Mouse (Mus musculus) adrenal gland, adult 2 months (tissue): ENCODE results near the gene Chst11. TPM values are rescaled to one million over a fixed set of nuclear protein-coding genes. Genes with fewer than 3 reads are reported as not detected.

Experiments used
- DNase-seq: peaks from one replicate; pipeline ENCODE4 v3.0.0; 2021
- long read RNA-seq: library from polyadenylated mRNA; stranded (forward); transcript quantifications from one replicate; pipeline ENCODE4 v2.0.0, GENCODE M21; 2021
- polyA plus RNA-seq: library from polyadenylated mRNA; depleted of rRNA; stranded (reverse); fragments of >200 nt; gene quantifications from 2 replicates; pipeline ENCODE4 v1.2.3, GENCODE M21; 2012; rRNA removed
- total RNA-seq, 2 experiments: library from RNA; stranded (reverse); gene quantifications; 2 replicates each; pipeline ENCODE4 v1.2.3; 2021

Chst11 gene
- 10 to 100 TPM; 40.3 to 70.3 TPM for total RNA-seq
- 35.2 and 40.2 TPM in 2 replicates for polyA plus RNA-seq
- long read RNA-seq, partial matches to known transcripts, result 0 of 12 reads
- long read RNA-seq, other reads (novel, unspliced or antisense), result 12 of 12 reads

DNA sequence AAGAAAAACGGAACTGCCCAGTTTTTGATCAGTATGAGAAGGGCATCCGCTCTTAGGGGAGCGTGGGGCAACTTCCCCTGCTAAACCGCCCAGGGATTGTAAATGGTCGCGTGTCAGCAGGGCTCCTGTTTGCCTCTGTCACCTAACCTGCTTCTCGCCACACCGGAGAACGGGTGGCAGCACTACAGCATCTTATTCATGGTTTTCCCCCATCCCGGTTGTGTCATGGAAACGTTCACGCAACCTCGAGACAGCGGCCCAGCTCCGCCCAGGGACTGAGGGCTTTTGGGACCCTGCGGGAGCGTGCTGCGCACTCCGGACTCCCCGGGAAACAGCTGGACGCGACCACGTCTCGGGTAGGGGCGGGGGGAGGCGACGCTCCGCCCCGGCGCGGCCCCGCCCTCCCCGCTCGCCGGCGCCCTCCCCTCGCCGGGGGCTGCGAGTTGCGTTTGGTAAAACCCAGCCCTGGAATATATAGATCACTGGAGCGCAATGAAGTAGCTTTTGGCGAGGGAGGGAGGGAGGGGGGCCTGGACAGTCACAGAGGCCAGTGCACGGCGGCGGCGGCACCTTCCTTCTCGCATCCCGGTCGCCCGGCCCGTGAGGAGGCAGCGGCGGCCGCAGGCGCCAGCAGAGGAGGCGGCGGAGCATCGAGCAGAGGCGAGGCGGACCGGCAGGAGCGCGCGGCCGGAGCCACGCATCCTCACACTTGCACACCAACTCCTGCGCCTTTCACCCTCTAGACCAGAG, at the start of gene Chst11:
Chst11 (plus strand) TSS at position 549 of the 750 bp plus-strand sequence.
- DNase-seq, result peak; percentile 93

DNA sequence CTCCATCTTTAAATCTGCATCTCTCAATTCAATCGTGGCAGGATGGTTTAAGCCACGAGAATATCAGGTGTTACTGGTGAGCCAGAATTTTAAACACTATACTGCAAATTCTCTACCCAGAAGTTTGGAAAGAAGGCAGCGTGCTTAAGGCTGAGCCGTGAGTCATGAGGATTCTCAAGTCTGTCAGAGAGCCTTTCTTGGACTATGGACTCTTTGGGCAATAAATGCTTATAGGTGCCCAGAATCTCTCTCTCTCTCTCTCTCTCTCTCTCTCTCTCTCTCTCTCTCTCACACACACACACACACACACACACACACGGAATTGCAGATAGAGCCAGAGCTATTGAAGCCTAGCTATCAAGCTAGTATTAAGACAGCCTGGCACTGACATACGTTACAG, 49.5 kb upstream of the Chst11 start:
- DNase-seq, result no peak

DNA sequence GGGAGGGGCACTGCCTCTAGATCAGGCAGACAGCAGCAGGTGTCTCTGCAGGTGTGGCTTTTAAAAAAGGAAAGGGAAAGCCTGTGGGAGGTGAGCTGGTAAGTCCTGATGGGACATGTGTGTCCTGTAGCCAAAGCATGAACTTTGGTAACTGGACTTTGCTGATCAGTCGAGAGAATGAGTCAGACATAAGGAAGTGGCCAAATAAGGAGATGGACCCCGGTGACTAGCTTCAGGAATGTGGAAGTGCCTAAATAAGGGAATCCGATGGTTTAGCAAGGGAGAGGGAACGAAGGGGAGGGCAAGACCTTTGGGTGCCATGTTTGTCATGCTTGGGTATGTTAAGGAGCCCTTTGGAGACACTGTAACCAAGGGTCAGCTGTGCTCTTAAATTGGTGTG, 31.9 kb upstream of the Chst11 start:
- no peak for DNase-seq

DNA sequence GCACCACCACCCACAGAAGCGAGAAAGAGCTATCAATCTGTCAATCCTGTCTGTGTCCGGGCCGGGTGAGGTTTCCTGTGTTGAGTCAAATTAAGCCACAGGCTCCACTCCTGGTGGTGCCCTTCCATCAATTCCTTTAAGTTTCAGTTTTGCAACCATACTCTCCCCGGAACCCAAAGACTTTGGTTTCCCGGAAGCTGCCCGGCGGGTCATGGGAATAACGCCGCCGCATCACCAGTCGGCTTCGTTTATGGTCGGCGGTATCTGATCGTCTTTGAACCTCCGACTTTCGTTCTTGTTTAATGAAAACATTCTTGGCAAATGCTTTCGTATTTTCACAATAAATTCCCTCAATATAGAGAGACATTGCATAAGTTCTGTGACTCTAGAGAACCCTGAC, 30.2 kb upstream of the Chst11 start:
- peak; percentile 29 for DNase-seq

DNA sequence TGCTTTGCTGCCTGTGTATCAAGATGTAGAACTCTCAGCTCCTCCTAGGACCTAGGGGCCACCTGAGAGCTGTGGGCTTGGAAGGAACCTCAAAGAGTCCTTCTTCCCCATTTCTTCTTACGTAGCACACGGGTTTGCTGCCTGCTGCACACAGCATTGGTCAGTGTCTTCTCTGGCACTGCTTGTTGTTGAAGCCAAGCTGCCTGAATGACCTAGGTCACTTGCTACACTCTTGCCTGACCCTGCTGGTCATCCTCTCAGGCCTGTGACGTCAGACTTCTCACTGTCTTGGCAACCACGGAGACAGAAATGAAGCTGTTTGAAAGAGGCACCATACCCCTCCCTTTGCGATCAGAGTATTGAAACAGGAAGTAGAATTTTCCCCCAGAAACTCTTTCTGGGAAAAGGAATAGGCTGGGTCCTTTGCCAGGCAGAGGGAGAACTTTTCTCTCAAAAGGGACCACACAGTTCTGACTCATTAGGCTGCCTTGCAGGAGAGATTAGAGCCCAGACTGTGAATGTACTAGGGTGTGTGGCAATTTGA, 27.0 kb upstream of the Chst11 start:
- DNase-seq, result peak; percentile 53

DNA sequence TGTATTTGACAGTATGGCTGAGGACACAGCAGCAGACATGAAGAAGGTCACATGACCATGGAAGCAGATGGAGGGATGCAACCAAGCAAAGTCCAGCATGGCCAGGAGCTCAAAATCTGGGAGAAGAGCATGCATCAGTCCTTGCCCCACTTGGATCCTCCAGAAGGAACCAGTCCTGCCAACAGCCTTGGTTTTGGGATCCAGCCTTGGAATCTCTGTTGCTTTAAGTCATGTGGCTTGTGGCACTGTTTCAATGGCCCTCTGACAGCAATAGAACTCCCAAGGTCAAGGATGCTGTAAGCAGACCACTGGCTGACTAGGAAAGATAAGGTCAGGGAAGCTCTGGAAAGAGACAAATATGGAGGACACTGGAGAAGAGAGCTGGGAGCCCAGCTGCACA, 26.0 kb upstream of the Chst11 start:
- peak; percentile 77 for DNase-seq

DNA sequence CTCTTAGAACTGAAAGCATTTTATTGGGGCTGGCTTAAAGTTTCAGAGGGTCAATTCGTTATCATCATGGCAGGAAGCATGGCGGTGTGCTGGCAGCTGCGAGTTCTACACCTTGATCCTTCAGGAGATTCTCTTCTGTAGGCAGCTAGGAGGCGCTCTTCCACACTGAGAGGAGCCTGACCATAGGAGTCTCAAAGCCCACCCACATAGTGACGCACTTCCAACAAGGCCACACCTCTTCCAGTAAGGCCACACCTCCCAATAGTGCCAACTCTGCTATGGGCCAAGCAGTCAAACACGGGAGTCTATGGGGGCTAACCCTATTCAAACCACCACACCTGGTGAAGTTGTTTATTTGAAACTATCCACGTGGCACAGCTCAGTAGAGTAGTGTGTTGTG, 24.0 kb upstream of the Chst11 start:
- no peak for DNase-seq

DNA sequence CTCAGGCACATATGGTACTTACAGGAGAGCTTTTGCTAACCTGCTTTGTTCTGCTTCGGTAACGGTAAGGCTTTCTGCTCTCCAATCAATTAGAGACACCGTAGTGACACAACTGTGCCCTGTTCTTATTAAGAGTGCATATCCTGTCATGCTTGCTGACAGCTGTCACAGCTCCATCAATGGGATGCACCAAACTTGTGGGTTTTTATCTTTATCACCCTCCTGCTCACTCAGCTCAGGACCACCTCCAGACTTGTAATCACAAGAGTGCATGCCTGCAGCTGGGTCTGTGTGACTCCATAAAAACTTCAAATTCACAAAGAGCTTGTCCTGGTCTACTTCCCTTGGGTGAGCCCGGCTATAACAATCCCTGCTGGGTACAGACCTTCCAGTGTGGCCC, 23.3 kb upstream of the Chst11 start:
- DNase-seq, result no peak

DNA sequence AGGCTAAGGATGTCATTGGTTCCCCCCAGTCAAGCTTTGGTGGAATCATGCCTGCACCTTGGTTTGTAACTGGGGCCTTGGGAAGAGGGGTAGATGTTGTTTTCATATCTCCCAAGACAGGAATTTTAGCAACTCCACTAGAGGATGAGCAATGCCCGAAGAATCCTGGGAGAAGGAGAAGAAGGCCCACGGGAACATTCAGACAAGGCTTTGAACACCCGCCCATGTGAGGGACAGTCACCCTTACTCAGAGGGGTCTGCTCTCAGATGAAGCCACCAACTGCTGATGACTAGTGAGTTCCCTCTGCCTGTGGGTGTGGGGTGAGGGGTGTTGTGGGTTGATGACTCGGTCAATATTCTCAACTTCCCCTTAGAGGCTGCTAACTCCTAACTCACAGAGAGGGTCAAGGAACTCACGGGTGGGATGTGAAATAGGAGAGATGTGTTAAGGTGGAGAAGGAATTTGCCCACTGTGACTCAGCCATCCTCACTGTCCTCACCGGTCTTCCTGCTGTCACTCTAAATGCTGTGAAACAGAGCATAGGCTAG, 22.8 kb upstream of the Chst11 start:
- no peak for DNase-seq

DNA sequence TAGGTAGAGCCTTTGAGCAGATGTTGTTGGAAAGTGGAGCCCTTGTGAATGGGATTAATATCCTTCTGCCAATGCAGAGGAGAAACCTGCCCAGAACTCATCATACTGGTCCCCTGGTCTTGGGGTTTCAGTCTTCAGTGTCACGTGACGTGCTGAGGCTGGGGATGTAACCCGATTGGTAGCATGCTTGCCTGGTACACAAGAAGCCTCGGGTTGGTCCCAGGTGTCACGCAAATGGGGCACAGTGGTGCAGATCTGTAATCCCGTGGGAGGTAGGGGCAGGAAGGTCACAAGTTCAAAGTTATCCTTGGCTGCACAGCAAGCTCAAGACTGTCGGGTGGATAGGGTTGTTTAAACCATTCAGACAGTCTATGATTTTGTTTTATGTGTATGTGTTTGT, 20.8 kb upstream of the Chst11 start:
- DNase-seq, result no peak

DNA sequence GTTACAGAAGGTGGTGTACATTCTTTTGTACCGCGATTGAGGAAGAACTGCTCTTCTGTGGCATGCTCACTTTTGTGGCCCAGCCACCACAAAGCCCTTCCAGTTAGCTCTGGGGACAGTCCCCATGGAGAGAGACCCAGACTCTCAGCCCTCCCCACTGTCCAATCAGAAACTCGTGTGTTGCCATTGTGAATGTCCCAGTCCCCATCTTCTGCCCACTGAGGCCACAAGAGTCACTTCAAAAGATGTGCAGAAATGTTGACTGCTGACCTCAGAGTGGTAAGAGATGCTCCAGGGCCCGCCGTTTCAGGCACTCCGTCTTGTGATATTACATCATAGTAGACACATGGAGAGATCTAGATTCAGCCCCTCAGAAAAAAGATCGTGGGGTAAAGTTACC, 18.6 kb upstream of the Chst11 start:
- DNase-seq, result no peak

DNA sequence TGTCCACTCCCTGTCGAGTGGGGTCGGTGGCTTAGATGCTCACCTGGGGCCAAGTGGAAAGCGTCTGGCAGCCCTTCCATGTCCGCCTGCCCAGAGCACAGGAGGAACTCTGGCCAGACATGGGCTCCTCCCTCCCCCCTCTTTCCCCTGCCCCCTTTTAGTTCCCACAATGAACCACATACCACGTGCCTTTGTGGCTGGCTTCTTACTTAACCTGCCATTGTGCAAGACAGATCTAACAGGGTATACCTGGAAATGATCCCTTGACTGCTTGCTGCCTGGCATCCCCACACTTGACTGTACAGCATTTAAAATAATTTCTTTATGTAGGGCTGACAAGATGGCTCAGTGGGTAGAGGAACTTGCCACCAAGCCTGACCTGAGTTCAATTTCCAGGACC, 15.7 kb upstream of the Chst11 start:
- DNase-seq, result no peak

DNA sequence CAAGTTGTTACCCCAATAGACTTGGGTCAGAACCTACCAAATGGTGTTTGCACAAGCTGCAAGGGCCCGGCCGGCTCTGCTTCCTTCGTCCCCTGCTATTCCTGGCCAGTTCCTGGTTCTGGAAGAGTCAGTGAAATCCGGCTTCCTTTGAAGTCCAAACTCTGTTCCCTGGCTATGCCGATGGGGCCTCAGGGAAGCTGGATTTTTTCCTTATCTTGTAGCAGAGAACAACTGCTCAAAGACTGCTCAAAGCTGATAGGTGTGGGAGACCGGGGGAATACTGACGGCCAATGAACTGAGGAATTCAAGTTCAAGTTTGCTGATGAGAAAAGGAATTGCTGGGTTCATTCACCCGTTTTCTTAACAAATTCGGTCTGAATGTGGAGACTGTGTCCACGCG, 13.7 kb upstream of the Chst11 start:
- DNase-seq, result no peak

DNA sequence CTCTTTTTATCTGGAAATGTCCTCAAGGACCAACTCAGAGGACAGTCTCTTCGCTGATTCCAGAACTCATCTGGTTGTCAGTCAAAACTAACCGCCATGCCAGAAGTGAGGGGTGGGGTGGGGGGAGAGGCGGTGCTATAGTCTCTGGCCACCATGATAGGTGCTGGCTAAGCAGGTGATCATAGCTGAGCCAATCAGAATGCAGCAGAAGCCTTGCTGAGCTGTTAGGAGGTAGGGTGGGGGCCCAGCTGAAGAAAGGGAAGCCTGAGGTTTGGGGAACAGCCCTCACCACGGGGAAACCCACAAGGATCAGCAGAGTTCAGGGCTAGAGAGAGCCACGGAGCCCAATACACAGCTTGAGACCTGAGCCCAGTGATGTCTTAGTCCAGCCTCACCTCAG, 11.1 kb upstream of the Chst11 start:
- DNase-seq, result no peak

DNA sequence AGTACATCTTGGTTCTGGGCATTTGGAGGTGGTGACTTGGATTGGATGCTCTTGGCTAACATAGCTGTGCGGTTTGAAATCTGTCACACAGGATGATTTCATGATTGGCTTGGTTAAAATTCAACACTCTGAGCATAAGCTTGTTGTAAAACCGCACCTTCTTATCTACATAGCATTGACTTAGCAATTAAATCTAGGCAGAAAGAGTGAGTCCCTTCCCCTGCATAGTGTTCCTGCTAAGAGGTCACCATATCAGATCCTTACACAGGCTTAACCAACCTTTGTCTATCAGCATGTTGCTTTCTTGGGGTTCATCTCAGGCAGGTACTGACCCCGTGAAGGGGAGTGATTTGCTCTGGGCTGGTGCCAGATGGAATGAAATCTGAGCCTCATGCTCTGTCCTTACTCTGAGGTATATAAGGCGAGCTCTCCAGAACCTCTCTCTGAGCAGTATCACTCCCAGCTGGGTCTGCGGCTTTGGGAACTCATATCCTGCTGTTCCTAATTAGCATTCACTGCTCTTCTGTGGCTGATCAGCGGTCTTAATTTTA, 10.6 kb upstream of the Chst11 start:
- no peak for DNase-seq

DNA sequence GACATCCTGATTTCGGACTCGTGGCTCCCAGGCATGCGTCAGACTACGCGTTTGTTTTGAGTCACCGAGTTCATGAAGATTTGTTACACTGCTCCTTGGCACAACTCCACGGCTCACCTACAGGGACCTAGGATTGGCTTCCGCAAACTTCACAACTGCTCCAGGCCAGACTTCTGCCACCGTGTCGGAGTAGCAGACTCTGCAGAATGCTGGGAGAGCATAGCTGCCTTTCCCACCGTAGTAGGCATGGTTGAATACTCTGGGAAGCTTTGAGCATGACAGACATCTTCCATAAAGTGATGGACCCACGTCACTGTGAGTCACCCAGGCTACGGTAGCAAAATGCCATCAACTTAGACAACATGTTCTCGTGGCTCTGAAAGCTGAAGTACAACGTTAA, 9.5 kb upstream of the Chst11 start:
- peak; percentile 56 for DNase-seq

DNA sequence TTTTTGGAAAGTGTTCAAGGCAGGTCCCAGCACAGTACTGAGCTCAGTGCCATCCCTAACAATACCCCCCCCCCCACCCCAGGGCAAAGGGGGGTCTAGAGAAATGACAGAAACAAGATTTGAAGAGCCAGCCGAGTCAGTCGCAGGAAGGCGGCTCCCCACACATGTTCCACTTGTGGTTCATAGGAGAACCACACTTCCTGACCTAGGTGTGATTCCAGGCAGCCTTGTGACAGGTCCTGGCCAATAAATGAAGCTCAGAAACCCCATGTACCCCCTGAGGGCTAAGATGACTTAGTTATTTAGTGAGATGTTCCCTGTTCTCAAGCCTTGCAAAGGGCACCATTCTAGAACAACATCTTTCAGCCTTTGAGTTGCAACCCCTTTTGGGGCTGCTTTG, 3.0 kb upstream of the Chst11 start:
- no peak for DNase-seq

DNA sequence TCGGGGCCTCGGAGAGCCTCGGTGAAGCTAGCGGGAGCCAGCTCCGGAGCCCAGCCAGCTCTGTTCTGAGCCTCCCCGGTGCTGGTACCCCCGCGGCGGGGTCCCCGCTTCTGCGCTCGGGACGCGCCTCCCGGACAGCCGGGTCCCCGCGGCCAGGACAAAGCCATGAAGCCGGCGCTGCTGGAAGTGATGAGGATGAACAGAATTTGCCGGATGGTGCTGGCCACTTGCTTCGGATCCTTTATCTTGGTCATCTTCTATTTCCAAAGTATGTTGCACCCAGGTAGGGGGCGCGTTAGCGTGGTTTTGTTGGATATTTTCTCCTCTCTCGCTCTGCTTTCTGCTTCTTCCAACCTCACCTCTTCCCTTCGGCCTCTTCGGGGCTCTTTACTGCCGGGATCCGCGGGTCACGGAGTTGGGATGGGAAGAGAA, 418 bp downstream of the Chst11 start:
- DNase-seq, result peak; percentile 75

DNA sequence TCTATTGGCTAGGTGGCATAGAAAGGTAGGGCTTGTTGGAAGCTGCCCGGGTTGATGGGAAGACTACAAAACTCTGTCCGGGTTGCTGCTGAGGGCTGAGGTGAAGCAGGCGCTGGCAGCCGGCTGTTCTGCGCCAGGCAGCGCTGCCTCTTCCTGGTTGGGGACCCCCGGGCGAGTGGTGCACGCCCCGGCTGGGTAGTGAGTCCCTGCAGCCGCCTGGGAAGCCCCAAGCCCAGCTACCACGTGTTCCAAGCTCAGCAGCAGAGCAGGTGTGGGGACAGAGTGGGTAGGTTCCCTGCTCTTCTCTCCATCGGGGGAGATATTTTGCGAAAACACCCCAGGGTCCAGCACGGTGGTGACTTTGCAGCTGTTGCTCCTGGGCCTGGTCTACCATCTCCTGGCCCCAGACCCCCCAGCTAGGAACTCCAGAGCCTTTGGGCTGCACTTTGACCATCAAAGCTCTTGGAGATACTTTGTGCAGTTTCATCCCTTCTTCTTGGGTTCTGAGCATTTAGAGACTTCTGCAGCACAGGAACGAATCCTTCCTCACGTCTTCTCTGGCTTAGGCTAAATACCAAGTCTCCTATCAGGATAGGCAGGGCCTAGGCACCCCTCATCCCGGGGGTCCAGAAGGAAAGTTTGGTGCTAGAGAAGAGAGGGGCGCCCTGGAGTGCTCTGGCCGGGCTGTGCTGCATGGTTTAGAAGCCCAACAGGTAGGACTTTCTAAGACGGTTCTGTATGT, 1.1 kb downstream of the Chst11 start:
- DNase-seq, result peak; percentile 46

DNA sequence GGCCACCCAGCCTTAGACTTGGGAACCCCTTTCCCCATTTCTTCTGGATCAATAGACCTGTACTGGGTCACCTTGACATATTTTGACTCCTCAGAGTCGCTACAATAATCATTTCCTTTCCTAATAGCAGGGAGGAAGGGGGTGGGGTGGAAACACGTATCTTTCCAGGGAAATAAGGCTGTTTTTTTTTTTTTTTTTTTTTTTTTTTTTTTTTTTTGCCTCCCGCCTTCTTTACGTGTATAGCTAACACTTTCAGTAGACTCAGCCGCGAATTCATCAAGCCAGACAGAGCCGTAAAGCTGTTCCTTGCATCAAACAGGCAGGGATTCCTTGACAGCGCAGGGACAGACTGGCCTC, 1.7 kb downstream of the Chst11 start:
- DNase-seq, result no peak

DNA sequence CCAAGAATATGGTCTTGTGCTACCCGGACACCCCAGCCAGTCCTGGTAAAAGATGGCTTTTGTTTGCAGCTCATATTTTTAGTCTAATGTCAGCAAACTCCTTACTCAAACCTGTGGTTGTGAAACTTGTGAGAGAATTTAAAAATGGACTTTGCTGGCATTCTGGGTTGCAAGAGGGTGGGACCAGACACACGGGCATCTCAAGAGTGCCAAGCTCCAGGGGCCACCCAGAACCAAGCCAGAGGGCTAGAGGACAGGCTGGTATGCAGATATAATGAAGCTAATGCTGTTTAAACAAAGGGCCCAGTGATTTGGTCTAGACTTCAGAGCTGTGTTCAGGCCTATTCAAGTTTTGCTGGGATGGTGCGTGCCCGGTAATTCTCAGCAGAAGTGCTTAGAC, 2.1 kb downstream of the Chst11 start:
- DNase-seq, result peak; percentile 48

DNA sequence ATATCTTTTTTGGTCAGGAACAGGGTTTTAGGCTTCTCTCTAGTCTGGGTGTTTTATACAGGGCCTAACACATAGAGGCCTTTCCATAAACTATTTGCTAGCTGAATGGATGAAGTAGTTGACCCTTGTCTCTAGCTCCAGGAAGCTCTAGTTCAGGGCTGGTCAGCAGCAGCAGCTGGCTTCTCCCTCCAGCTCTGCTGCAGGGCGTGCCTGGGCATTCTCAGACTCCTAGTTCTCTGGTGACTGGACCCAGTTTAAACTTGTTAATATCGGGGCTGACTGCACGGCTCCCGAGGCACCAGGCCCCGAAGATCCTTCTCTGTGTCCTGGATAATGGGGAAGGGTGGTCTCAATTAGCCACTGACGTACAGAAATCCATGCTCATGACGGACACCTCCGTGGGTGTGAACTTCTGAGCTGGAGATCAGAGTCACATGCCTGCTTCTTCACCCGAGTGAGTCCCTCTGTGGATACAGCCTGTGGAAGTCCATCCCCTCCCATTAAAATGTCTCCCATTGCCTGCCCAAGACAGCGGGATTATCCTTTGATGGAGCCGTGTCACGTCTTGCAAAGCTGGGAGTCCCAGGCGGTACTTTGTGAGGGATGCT, 4.2 kb downstream of the Chst11 start:
- no peak for DNase-seq
